Mouse (Mus musculus) lung, postnatal 0 days (tissue): ENCODE data around the gene Dusp22.

Experiments
- CTCF ChIP-seq: IDR thresholded peaks from 2 replicates; pipeline ENCODE4 v1.5.1; 2016; ENCODE audit warnings: antibody characterized with exemption, mild to moderate bottlenecking
- EP300 ChIP-seq: IDR thresholded peaks from 2 replicates; pipeline ENCODE4 v1.6.1; 2016; ENCODE audit warnings: antibody characterized with exemption, mild to moderate bottlenecking, control low read depth

GRCm38 (mm10) chr13:30722601-30723000 is 62.8 kb downstream of the Dusp22 start:
- no peak for TF ChIP-seq CTCF
- TF ChIP-seq EP300 = no peak
